Mouse (Mus musculus): ENCODE measurements around the gene Maz.
A peak's percentile ranks its signal among the peaks of the same experiment; 100 is the strongest.

Maz gene

GRCm38 (mm10) chr7:127021563-127022527 is 5.0 kb downstream of the Maz start:
- DNase-seq (ENCODE audit: low spot score), result no peak

GRCm38 (mm10) chr7:127020901-127021562 is 5.8 kb downstream of the Maz start, which contains the start of the genes Gm42742 and Prrt2:
Gene Gm42742, minus strand, starts transcription at chr7:127021097.
Gene Prrt2, minus strand, starts transcription at chr7:127021211.
- no peak for DNase-seq (ENCODE audit: low spot score)

- DNase-seq (ENCODE audit: low spot score), result no peak
Observed at GRCm38 (mm10) chr7:127020491-127020890, 6.3 kb downstream of the Maz start.

- DNase-seq (ENCODE audit: low spot score), result no peak
Observed at GRCm38 (mm10) chr7:127020031-127020430, 6.8 kb downstream of the Maz start.

GRCm38 (mm10) chr7:127019306-127019960 is 7.4 kb downstream of the Maz start:
- DNase-seq (ENCODE audit: low spot score), result no peak

GRCm38 (mm10) chr7:127018416-127019305 is 8.2 kb downstream of the Maz start:
- no peak for DNase-seq (ENCODE audit: low spot score)

- no peak for DNase-seq (ENCODE audit: low spot score)
Observed at GRCm38 (mm10) chr7:127017950-127018345, 8.9 kb downstream of the Maz start.

- peak; percentile 93 for DNase-seq (ENCODE audit: low spot score)
Observed at GRCm38 (mm10) chr7:127016971-127017949, 9.6 kb downstream of the Maz start, which contains the start of gene Pagr1a. Gene Pagr1a, minus strand, starts transcription at chr7:127017352.

- peak; percentile 47 for DNase-seq (ENCODE audit: low spot score)
Observed at GRCm38 (mm10) chr7:127016486-127016938, 10.3 kb downstream of the Maz start.

- no peak for DNase-seq (ENCODE audit: low spot score)
Observed at GRCm38 (mm10) chr7:127016481-127016485, 10.6 kb downstream of the Maz start, which contains the start of gene Pagr1b. Gene Pagr1b, minus strand, starts transcription at chr7:127016484.

- DNase-seq (ENCODE audit: low spot score), result no peak
Observed at GRCm38 (mm10) chr7:127016081-127016480, 10.8 kb downstream of the Maz start.

- no peak for DNase-seq (ENCODE audit: low spot score)
Observed at GRCm38 (mm10) chr7:127014993-127015392, 11.8 kb downstream of the Maz start.

GRCm38 (mm10) chr7:127014320-127014719 is 12.5 kb downstream of the Maz start, which contains the start of gene Mvp:
Gene Mvp, minus strand, starts transcription at chr7:127014621.
- peak; percentile 69 for DNase-seq (ENCODE audit: low spot score)

GRCm38 (mm10) chr7:127013385-127013784 is 13.5 kb downstream of the Maz start:
- DNase-seq (ENCODE audit: low spot score), result no peak

GRCm38 (mm10) chr7:127012845-127013244 is 14.0 kb downstream of the Maz start:
- no peak for DNase-seq (ENCODE audit: low spot score)

- DNase-seq (ENCODE audit: low spot score), result no peak
Observed at GRCm38 (mm10) chr7:127012374-127012773, 14.5 kb downstream of the Maz start.

- DNase-seq (ENCODE audit: low spot score), result no peak
Observed at GRCm38 (mm10) chr7:127011717-127012116, 15.1 kb downstream of the Maz start.

GRCm38 (mm10) chr7:127011051-127011450 is 15.8 kb downstream of the Maz start:
- no peak for DNase-seq (ENCODE audit: low spot score)

- no peak for DNase-seq (ENCODE audit: low spot score)
Observed at GRCm38 (mm10) chr7:127009307-127010085, 17.3 kb downstream of the Maz start.
